Mouse (Mus musculus): ENCODE data around the gene Mc1r.

Mc1r gene

GRCm38 (mm10) chr8:123406786-123407185, at the start of gene Mc1r:
Gene Mc1r (plus strand): TSS chr8:123407107.
- DNase-seq = peak; percentile 66

- DNase-seq = peak; percentile 76
These were observed 45.7 kb upstream of the Mc1r start for GRCm38 (mm10) chr8:123361082-123361739.

- peak; percentile 96 for DNase-seq
These were observed 33.3 kb upstream of the Mc1r start, which contains the start of gene Tcf25 for GRCm38 (mm10) chr8:123373403-123374238. Gene Tcf25 (plus strand): TSS chr8:123373753.

GRCm38 (mm10) chr8:123374239-123374578, 32.7 kb upstream of the Mc1r start:
- peak; percentile 92 for DNase-seq

- no peak for DNase-seq
These were observed 31.2 kb upstream of the Mc1r start for GRCm38 (mm10) chr8:123375701-123376100.

- DNase-seq = no peak
These were observed 30.8 kb upstream of the Mc1r start for GRCm38 (mm10) chr8:123376106-123376505.

GRCm38 (mm10) chr8:123381711-123382110, 25.2 kb upstream of the Mc1r start:
- DNase-seq = no peak

GRCm38 (mm10) chr8:123382516-123382915, 24.4 kb upstream of the Mc1r start:
- DNase-seq = no peak

GRCm38 (mm10) chr8:123384883-123385540, 21.9 kb upstream of the Mc1r start:
- DNase-seq = no peak

GRCm38 (mm10) chr8:123387041-123387440, 19.9 kb upstream of the Mc1r start:
- DNase-seq = no peak

GRCm38 (mm10) chr8:123387801-123388200, 19.1 kb upstream of the Mc1r start:
- DNase-seq = no peak

- DNase-seq = peak; percentile 56
These were observed 17.9 kb upstream of the Mc1r start for GRCm38 (mm10) chr8:123389026-123389425.

- no peak for DNase-seq
These were observed 8.6 kb upstream of the Mc1r start for GRCm38 (mm10) chr8:123398308-123398707.

GRCm38 (mm10) chr8:123401936-123402335, 5.0 kb upstream of the Mc1r start:
- DNase-seq = no peak

- no peak for DNase-seq
These were observed 4.1 kb upstream of the Mc1r start for GRCm38 (mm10) chr8:123402730-123403326.

GRCm38 (mm10) chr8:123404521-123404920, 2.4 kb upstream of the Mc1r start:
- DNase-seq = no peak

- no peak for DNase-seq
These were observed 705 bp downstream of the Mc1r start for GRCm38 (mm10) chr8:123407612-123408011.

GRCm38 (mm10) chr8:123408586-123409544, 2.0 kb downstream of the Mc1r start:
- DNase-seq = no peak

GRCm38 (mm10) chr8:123410049-123410587, 3.2 kb downstream of the Mc1r start:
- no peak for DNase-seq

- DNase-seq = no peak
These were observed 3.9 kb downstream of the Mc1r start for GRCm38 (mm10) chr8:123410788-123411187.

- peak; percentile 92 for DNase-seq
These were observed 4.3 kb downstream of the Mc1r start, which contains the start of gene Tubb3 for GRCm38 (mm10) chr8:123411246-123411645. Gene Tubb3 (plus strand): TSS chr8:123411424.
